Mouse (Mus musculus) CD4-positive helper T cell, adult 2 months (primary cell): ENCODE data around the gene Pepd.

Experiments used
- DNase-seq: peaks from one replicate; pipeline ENCODE4 v3.0.0-alpha.2; 2012; ENCODE audit warnings: low read depth, missing footprints, low spot score

Pepd gene

GRCm38 (mm10) chr7:34911919-34912897, at the start of gene Pepd:
Gene Pepd (plus strand): TSS chr7:34912379.
- peak; percentile 89 for DNase-seq

GRCm38 (mm10) chr7:34867289-34867688, 44.9 kb upstream of the Pepd start:
- DNase-seq, result no peak

- no peak for DNase-seq
These were observed 42.5 kb upstream of the Pepd start for GRCm38 (mm10) chr7:34869693-34870092.

DNA sequence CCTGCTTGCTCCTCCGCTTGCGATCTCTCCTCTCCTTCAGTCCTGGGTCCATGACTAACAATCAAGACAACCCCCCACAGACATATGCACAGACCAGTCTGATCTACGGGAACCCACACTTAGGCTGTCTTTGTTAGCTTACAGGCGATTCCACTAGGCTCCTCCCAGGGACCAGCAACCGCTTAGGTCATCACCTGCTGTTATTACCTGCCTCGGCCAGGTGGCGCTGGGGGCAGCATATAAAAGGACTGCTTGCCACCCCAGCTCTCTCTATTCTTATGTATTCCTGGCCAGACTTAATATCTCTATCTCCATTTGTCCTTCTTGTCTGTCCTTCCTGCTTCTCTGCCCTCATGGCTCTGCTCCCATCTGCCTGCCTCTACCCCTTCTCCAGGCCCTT, 35.4 kb upstream of the Pepd start:
- DNase-seq, result peak; percentile 6

GRCm38 (mm10) chr7:34877820-34878219, 34.4 kb upstream of the Pepd start:
- no peak for DNase-seq

- DNase-seq, result no peak
These were observed 23.7 kb upstream of the Pepd start for GRCm38 (mm10) chr7:34888441-34888840.

DNA sequence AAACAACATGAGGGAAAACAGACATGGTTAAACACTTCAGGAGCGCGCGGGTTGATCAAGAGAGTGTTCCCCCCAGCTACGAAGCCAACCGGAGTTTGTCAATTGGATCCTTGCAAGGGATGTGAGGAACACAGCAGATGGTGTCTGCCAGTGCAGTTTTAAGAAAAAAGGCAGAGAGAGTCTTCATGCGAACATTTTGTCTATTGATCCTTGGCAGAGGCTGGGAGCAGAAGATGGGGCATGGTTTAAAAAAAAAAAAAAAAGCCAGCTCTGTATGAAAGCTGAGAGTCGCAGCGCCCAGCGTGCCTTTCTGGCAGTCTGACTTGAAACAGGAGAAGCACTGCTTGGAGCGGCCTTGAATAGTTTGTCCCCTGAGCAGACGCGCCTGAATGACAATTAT, 23.3 kb upstream of the Pepd start:
- DNase-seq, result no peak

GRCm38 (mm10) chr7:34892845-34893244, 19.3 kb upstream of the Pepd start:
- no peak for DNase-seq

DNA sequence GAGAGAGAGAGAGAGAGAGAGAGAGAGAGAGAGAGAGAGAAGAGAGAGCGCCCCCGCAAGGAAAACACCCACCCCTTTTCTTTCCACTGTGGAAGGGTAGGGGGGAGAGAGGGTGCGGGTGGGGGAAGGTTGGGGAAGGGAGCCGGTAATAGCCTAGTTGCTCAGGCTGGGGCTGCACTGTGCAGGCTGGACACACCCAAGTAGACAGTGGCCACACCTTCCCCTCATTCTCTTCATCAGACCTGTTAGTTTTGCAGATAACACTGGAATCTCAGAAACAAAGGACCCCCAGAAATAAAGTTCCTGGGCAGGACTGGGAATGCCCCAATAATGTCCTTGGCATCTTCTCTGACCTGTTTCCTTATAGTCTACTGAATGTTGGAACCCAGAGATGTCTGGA, 15.7 kb upstream of the Pepd start:
- no peak for DNase-seq

- DNase-seq, result no peak
These were observed 15.1 kb upstream of the Pepd start for GRCm38 (mm10) chr7:34897058-34897457.

GRCm38 (mm10) chr7:34910096-34911066, 1.8 kb upstream of the Pepd start:
- no peak for DNase-seq

DNA sequence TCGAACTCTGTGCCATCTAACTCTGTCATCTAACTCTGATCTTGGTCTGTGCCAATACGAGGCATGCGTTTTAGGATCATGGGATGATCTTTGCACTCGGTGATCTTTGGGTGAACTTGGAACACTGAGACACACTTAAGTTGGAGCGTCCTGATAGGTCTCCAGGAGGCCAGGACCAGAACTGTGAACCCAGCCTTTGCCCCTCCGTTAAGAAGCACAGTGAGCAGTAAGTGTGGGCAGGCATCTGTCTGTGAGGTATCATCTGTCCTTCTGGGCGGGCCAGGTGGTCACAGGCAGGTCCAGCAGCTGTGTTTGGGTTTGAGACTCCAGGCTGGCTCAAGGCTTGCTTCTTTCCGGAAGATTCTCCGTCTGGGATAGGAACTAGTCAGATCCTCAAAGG, 1.8 kb downstream of the Pepd start:
- DNase-seq, result no peak

GRCm38 (mm10) chr7:34915555-34915954, 3.4 kb downstream of the Pepd start:
- no peak for DNase-seq

GRCm38 (mm10) chr7:34917558-34917957, 5.4 kb downstream of the Pepd start:
- DNase-seq, result no peak

DNA sequence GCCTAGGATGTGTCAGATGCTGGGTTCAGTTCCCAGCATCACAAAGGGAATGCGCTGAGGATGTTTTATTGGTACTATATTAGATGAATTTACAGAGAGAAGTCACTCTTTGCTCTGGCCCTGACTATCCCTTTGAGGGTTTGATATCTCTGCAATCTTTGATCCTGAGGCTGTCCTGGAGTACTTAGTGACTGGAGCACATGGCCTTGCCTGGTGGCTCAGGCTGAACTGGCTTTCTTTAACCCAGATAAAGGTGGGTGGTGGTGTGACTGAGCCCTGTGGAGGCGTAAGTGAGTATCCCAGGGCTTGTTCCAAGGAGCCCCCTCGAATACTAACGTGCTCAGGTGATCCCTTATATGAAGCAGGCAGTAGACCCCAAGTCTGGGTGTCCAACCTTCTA, 5.8 kb downstream of the Pepd start:
- no peak for DNase-seq

DNA sequence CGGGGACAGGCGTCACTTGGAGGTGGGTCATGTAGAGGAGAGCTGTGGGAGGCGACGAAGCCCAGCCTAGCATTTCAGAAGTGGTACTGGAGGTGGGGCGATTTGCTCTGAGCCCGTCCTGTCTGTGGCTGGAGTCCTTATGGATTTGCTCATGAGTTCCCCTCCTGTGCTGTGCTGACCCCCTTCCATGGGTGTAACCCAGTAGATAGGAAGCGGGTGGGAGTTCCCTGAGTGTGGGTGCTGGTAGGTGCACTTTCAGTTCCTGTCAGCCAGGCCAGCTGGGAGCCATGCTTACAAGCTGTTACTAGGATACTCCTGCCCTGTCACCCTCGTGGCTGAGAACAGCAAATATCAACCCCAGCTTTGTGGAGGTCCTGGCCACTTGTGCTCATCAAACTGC, 6.2 kb downstream of the Pepd start:
- DNase-seq, result no peak

GRCm38 (mm10) chr7:34919054-34919453, 6.9 kb downstream of the Pepd start:
- DNase-seq, result no peak

DNA sequence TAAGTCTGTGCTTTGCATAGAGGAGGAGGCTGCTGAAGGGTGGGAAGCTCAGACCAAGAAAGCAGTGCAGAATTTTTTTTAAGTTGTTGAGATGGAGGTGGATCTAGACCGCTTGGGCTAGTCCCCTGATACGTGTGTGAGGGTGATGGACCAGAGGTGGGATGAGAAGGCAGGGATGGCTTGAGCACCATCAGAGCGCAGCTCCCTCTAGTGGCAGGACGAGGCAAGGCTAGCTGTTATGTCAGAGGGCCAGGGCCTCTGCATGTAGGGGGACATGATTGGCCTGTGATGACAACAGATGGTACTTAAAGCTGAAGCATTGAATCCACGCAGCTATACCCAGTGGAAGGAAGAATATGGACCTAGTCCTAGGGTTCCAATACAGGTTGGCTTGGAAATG, 7.6 kb downstream of the Pepd start:
- DNase-seq, result peak; percentile 26

DNA sequence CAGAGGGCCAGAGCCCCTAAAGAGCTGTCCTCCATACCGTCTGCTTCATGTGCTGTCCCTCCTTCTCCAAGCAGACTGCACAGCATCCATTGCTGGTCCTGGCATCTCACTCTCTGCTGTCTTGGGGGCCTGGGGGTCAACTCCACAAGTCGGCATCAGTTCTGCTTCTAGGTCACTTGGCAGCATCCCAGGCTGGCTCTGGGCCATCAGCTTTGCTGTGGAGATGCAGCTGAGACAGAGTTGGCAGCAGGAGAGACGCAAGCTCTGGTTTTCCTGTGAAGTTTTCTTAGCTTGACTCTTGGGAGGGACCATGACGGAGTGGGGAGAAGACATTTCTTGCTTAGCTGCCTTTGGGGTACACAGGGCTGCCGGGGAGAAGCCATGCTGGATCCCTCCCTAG, 13.0 kb downstream of the Pepd start:
- no peak for DNase-seq

DNA sequence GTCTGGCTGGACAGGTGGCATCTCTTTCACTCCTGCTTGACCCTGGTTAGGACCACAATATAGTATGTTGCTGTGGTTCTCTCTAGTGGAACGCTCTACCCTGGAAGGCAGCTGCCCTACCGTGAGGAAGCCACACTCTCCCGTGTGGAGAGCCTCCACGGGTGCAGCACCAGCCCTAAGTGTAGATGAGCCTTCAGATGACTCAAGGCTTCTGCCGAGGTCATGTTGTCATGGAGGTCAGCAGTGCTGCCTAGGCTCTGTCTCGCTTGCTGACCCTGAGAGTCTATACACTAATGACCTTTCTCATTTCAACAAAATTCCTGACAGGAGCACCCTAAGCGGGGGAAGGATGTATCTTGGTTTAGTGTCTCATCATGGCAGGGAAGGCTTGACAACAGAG, 13.8 kb downstream of the Pepd start:
- DNase-seq, result no peak

DNA sequence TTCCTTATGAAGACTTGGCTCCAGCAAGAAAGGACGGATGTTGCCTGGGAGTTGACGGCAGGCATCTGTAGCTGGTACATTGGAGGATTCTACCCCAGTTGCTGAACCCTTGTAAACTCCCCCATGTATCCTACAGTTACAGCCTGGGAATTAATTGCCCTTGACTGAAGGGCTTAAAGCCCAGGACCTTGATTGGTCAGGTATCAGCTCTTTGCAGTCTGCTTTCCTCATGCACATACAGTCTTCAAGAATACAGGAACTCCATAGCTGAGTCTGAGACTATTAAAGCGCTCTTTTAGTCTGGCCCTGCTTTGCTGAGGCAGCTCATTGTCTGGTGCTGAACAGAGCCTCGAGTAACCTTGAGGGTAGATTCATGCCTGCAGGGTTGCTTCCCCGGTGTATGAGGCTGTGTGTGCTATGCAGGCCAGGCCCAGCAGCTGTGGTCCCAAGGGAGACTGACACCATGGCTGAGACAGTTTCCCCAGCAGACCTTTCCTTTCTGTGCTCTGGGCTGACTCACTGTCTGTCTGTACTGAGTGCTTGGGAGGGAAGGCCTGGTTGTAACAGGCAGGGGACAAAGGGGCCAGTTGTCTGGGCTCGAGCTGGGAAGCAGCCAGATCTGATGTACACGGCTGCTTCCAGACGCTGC, 17.6 kb downstream of the Pepd start:
- DNase-seq, result no peak

DNA sequence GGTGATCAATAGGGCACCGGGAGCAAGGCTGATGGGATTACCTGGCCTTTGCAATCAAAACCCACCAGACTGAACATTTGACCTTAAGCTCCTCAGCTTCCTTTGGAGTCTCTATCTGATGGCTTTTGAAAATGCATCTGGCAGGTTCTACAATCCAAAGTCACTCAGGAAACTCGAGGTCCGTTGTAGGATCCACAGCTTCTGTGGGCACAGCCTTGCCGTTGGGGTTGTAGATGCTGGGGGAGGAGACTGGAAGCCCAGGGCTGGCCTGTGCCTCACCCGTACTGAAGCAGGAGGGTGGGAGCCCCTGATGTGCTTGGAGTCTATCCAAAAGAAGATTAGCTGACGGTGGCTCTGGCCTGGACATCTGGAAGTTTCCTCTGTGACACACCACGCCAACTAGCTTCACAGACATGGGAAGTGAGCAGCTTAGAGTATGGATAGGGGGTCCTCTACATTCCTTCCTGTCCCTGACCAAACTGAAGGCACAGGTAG, 18.1 kb downstream of the Pepd start:
- no peak for DNase-seq
